Mouse (Mus musculus) hindbrain, embryonic 10.5 days (tissue): ENCODE measurements around the gene Sucnr1. TPM values are rescaled to one million over a fixed set of nuclear protein-coding genes. Genes with fewer than 3 reads are reported as not detected.

ENCODE experiments used
- DNase-seq: peaks from one replicate; pipeline ENCODE4 v3.0.0-alpha.2; 2017; ENCODE audit warnings: low spot score
- H3K27ac ChIP-seq: fragments of 300-500 bp; sonication (generic); 2 replicates; pipeline ENCODE4 v1.5.1; 2016; ENCODE audit warnings: mild to moderate bottlenecking, moderate library complexity
- H3K27me3 ChIP-seq: fragments of 300-500 bp; sonication (generic); 2 replicates; pipeline ENCODE4 v1.6.1; 2016; ENCODE audit warnings: mild to moderate bottlenecking; ENCODE audit not compliant: poor library complexity, insufficient read depth, severe bottlenecking
- H3K36me3 ChIP-seq: fragments of 300-500 bp; sonication (generic); 2 replicates; pipeline ENCODE4 v1.6.1; 2016; ENCODE audit warnings: mild to moderate bottlenecking, moderate library complexity
- H3K4me1 ChIP-seq: fragments of 300-500 bp; sonication (generic); replicated peaks from 2 replicates; pipeline ENCODE4 v1.6.1; 2016; ENCODE audit warnings: mild to moderate bottlenecking
- H3K4me3 ChIP-seq: fragments of 300-500 bp; sonication (generic); 2 replicates; pipeline ENCODE4 v1.5.1; 2016; ENCODE audit warnings: mild to moderate bottlenecking, moderate library complexity
- H3K9me3 ChIP-seq: fragments of 300-500 bp; sonication (generic); 2 replicates; pipeline ENCODE4 v1.6.1; 2016; ENCODE audit warnings: mild to moderate bottlenecking, moderate library complexity
- WGBS: fragments of 180-500 bp; shearing (Covaris S2); methylation state at CpG from one replicate; pipeline ENCODE4 v1.1.7; 2016; 5-methylcytosine and 5-hydroxymethylcytosine counted together
- polyA plus RNA-seq: library from polyadenylated mRNA; unstranded; fragments of >200 nt; fragmentation: Nextera tagmentation; extraction: Ambion mirVana; gene quantifications from 2 replicates; pipeline ENCODE4 v1.2.1, GENCODE M21; 2016

Sucnr1 gene
- polyA plus RNA-seq, result 0.35 TPM in 1 of 2 replicates, not detected in the other

GRCm38 (mm10) chr3:60081648-60082047, at the start of gene Sucnr1:
Gene Sucnr1, plus strand, starts transcription at chr3:60081869.
- Histone ChIP-seq H3K36me3 (no peaks in the 10 kb centered on the region), H3K4me1 (0 out of 2 replicates have a peak, but pooled peaks cover 4% of the 10 kb centered on the region), H3K4me3 (no peak within 1 kb of the TSS), H3K27ac (no peak within 1 kb of the TSS), H3K27me3 (no peaks in the 10 kb centered on the region), H3K9me3 (no peaks in the 10 kb centered on the region)
- 60% methylated on average over 4 of the region's 4 CpGs for WGBS
- peak; percentile 4 for DNase-seq

- DNase-seq, result no peak
- H3K9me3 ChIP-seq, result no peaks in the 10 kb centered on the region
- H3K27me3 ChIP-seq, result no peaks in the 10 kb centered on the region
- no peaks in the 10 kb centered on the region for H3K4me1 ChIP-seq
- no peak overlapping the region for H3K27ac ChIP-seq
- no peak overlapping the region for H3K4me3 ChIP-seq
- WGBS, result 85% methylated on average over 3 of the region's 3 CpGs
- no peaks in the 10 kb centered on the region for H3K36me3 ChIP-seq
Observed at GRCm38 (mm10) chr3:60046221-60046913, 35.3 kb upstream of the Sucnr1 start.

- WGBS, result 85% methylated on average over 3 of the region's 3 CpGs
- H3K9me3 ChIP-seq, result no peaks in the 10 kb centered on the region
- H3K4me1 ChIP-seq, result no peaks in the 10 kb centered on the region
- no peak for DNase-seq
- H3K36me3 ChIP-seq, result no peaks in the 10 kb centered on the region
- no peaks in the 10 kb centered on the region for H3K27me3 ChIP-seq
- H3K4me3 ChIP-seq, result no peak overlapping the region
- H3K27ac ChIP-seq, result no peak overlapping the region
Observed at GRCm38 (mm10) chr3:60053231-60053927, 28.3 kb upstream of the Sucnr1 start.

- no peaks in the 10 kb centered on the region for H3K4me1 ChIP-seq
- H3K9me3 ChIP-seq, result no peaks in the 10 kb centered on the region
- 84% methylated on average over 2 of the region's 2 CpGs for WGBS
- no peak overlapping the region for H3K27ac ChIP-seq
- no peak for DNase-seq
- H3K4me3 ChIP-seq, result no peak overlapping the region
- no peaks in the 10 kb centered on the region for H3K36me3 ChIP-seq
- H3K27me3 ChIP-seq, result no peaks in the 10 kb centered on the region
Observed at GRCm38 (mm10) chr3:60053931-60054330, 27.7 kb upstream of the Sucnr1 start.

GRCm38 (mm10) chr3:60056451-60056850, 25.2 kb upstream of the Sucnr1 start:
- no peak overlapping the region for H3K4me3 ChIP-seq
- DNase-seq, result no peak
- no peaks in the 10 kb centered on the region for H3K9me3 ChIP-seq
- H3K36me3 ChIP-seq, result no peaks in the 10 kb centered on the region
- H3K4me1 ChIP-seq, result no peaks in the 10 kb centered on the region
- no peaks in the 10 kb centered on the region for H3K27me3 ChIP-seq
- WGBS, result 27% methylated on average over 3 of the region's 3 CpGs
- H3K27ac ChIP-seq, result no peak overlapping the region

- Histone ChIP-seq H3K9me3 (no peaks in the 10 kb centered on the region), H3K36me3 (no peaks in the 10 kb centered on the region), H3K27ac (no peak overlapping the region), H3K4me1 (no peaks in the 10 kb centered on the region), H3K4me3 (no peak overlapping the region), H3K27me3 (no peaks in the 10 kb centered on the region)
- no peak for DNase-seq
- 89% methylated on average over 2 of the region's 2 CpGs for WGBS
Observed at GRCm38 (mm10) chr3:60057070-60057808, 24.4 kb upstream of the Sucnr1 start.

GRCm38 (mm10) chr3:60057809-60058082, 23.9 kb upstream of the Sucnr1 start:
- no peaks in the 10 kb centered on the region for H3K9me3 ChIP-seq
- no peak overlapping the region for H3K27ac ChIP-seq
- no peaks in the 10 kb centered on the region for H3K27me3 ChIP-seq
- H3K4me3 ChIP-seq, result no peak overlapping the region
- no peaks in the 10 kb centered on the region for H3K4me1 ChIP-seq
- WGBS, result 73% methylated on average over 1 of the region's 1 CpGs
- no peak for DNase-seq
- no peaks in the 10 kb centered on the region for H3K36me3 ChIP-seq

- DNase-seq, result no peak
- no peaks in the 10 kb centered on the region for H3K27me3 ChIP-seq
- H3K36me3 ChIP-seq, result no peaks in the 10 kb centered on the region
- no peak overlapping the region for H3K4me3 ChIP-seq
- H3K9me3 ChIP-seq, result no peaks in the 10 kb centered on the region
- H3K4me1 ChIP-seq, result 0 out of 2 replicates have a peak, but pooled peaks cover 4% of the 10 kb centered on the region
- no peak overlapping the region for H3K27ac ChIP-seq
- 90% methylated on average over 1 of the region's 1 CpGs for WGBS
Observed at GRCm38 (mm10) chr3:60078883-60079415, 2.7 kb upstream of the Sucnr1 start.

- no peaks in the 10 kb centered on the region for H3K9me3 ChIP-seq
- H3K27me3 ChIP-seq, result no peaks in the 10 kb centered on the region
- 77% methylated on average over 4 of the region's 4 CpGs for WGBS
- no peak for DNase-seq
- H3K27ac ChIP-seq, result no peak overlapping the region
- no peak overlapping the region for H3K4me3 ChIP-seq
- H3K4me1 ChIP-seq, result 0 out of 2 replicates have a peak, but pooled peaks cover 4% of the 10 kb centered on the region
- no peaks in the 10 kb centered on the region for H3K36me3 ChIP-seq
Observed at GRCm38 (mm10) chr3:60080572-60080971, 1.1 kb upstream of the Sucnr1 start.

- H3K4me3 ChIP-seq, result no peak overlapping the region
- no peak overlapping the region for H3K27ac ChIP-seq
- H3K27me3 ChIP-seq, result no peaks in the 10 kb centered on the region
- WGBS, result 88% methylated on average over 3 of the region's 3 CpGs
- DNase-seq, result no peak
- 0 out of 2 replicates have a peak, but pooled peaks cover 4% of the 10 kb centered on the region for H3K4me1 ChIP-seq
- no peaks in the 10 kb centered on the region for H3K9me3 ChIP-seq
- no peaks in the 10 kb centered on the region for H3K36me3 ChIP-seq
Observed at GRCm38 (mm10) chr3:60082746-60083145, 1.1 kb downstream of the Sucnr1 start.

GRCm38 (mm10) chr3:60085729-60086128, 4.1 kb downstream of the Sucnr1 start:
- no peak for DNase-seq
- H3K4me3 ChIP-seq, result no peak overlapping the region
- 86% methylated on average over 2 of the region's 2 CpGs for WGBS
- no peaks in the 10 kb centered on the region for H3K9me3 ChIP-seq
- H3K27me3 ChIP-seq, result no peaks in the 10 kb centered on the region
- H3K27ac ChIP-seq, result no peak overlapping the region
- H3K4me1 ChIP-seq, result 0 out of 2 replicates have a peak, but pooled peaks cover 4% of the 10 kb centered on the region
- H3K36me3 ChIP-seq, result no peaks in the 10 kb centered on the region

GRCm38 (mm10) chr3:60091321-60091720, 9.7 kb downstream of the Sucnr1 start:
- WGBS, result 88% methylated on average over 8 of the region's 8 CpGs
- DNase-seq, result no peak
- no peaks in the 10 kb centered on the region for H3K36me3 ChIP-seq
- no peaks in the 10 kb centered on the region for H3K9me3 ChIP-seq
- no peaks in the 10 kb centered on the region for H3K27me3 ChIP-seq
- no peak overlapping the region for H3K27ac ChIP-seq
- H3K4me3 ChIP-seq, result no peak overlapping the region
- no peaks in the 10 kb centered on the region for H3K4me1 ChIP-seq
